Mouse (Mus musculus) adrenal gland (tissue): ENCODE results near the gene Wfdc16.
"Not testable (repeated sequence)": the region's sequence is repeated elsewhere in the genome, so short reads cannot be mapped to it uniquely, and the experiment has no call there.

Experiments
- intact Hi-C: fragments of 180-260 bp; cut with DNase I; formaldehyde crosslinking; loops from one replicate; pipeline ENCODE4 v1.15.1; 2025

The Wfdc16 gene

DNA sequence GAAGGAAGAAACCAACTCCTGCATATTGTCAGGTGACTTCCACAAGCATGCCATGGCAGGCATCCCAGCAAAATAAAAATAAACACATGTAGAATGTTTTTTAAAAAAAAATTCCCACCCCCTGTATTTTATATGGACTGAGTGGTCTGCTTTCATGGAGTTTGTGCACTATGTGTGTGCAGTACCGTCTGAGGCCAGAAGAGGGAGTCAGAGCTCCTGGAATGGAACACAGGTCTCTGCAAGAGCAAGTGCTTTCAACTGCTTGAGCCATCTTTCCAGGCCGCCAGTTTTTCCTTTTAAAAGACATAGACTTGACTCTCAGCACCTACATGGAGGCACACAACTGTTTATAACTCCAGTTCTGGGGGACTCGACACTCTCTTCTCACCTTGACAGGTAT, 35.1 kb downstream of the Wfdc16 start:
- intact Hi-C loops, result no loop called here

DNA sequence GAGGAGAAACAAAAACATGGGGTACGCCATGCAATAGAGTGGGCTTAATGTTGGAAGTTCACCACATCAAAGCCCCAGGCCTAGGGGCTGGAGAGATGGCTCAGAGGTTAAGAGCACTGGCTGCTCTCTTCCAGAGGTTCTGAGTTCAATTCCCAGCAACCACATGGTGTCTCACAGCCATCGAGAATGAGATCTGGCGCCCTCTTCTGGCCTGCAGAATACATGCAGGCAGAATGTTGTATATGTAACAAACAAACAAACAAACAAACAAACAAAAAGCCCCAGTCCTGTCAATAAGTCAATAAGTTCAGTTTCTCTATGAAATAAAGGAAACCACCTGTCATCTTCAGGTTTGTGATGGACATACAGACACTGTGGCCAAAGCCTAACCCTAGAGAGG, 38.4 kb downstream of the Wfdc16 start:
- intact Hi-C loops, result no loop called here

DNA sequence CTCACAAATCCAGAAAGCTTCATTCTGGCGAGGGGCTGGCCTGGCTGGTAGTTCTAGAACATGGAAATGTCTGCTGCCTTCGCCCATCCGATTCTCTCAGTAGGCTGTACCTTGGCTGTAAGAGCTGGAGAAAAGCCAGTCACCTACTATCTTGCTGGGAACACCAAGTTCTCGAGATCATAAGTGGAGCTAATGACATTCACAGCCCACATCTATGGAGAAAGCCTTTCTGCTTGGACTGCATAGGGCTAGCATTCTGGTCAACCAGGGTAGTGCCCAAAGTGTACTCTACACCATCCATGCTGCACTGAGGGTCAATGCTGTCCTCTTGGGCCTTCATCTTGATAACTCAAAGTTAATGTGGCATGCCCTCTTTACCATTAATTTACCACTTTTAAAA, 45.1 kb downstream of the Wfdc16 start, which contains the start of gene Eppin:
Gene Eppin, minus strand, starts transcription at position 101 of the 400 bp plus-strand sequence.
- intact Hi-C loops, result loop anchor here (10.0 kb wide), 1 partner anchor 61 kb away; the partner anchor contains the start of genes Wfdc10 and Wfdc9

DNA sequence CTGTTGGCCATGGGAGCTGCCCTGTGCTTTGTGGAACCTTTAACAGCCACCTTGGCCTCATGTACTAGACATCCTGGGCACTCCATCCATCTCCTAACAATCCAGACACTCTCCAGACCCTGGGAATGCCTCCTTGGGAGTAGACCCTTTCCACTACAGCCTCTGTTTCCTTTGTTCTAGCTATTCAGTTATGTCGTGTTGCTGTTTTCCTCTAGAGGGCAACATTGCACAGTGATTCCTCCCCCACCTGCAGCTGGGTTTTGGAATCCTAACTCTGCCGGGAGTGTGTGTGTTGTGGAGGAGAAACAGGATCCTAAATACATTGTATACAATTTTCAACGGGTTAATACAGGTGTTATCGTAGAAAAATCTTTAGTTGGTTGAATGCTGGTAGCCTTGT, 46.6 kb downstream of the Wfdc16 start:
- intact Hi-C loops, result loop anchor here (1.0 to 10.0 kb wide), 2 partner anchors 63 to 134 kb away; partner anchors contain the start of genes Wfdc10 and Wfdc9

DNA sequence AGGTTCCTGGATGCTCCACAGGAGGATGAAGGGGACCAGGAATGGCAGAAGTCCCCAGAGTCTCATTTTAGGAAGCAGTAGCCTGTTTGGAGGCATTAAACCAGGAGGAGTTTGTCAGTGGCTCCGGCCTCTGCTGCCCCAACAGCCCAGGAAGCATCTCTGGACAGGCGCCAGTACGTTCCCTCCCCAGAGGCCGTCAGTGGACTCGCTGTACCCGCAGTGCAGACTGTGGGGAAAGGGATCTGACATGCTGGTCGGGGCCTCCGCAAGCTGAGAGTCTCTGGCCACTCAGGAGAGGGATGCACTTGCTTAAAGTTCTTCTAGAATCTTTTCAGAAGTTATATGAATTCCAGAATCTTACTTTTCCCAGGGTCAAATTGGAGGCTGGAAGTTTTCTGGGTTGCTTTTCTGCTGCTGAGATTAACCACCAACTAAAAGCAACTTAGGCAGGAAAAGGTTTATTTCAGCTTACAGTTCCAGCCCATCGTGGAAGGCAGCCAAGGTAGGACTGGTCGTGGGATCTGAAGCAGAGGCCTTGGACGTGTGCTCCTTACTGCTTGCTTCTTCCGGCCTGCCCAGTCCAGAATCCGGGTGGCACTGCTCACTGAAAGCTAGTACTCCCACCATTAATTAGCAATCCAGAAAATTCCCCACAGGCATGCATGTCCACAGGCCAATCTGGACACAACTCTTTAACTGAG, 53.4 kb downstream of the Wfdc16 start, which contains the start of gene Wfdc6a:
Gene Wfdc6a, minus strand, starts transcription at position 423 of the 701 bp plus-strand sequence.
- intact Hi-C loops, result not testable (repeated sequence)
